Mouse (Mus musculus): ENCODE results near the gene Aqp9.

DNA sequence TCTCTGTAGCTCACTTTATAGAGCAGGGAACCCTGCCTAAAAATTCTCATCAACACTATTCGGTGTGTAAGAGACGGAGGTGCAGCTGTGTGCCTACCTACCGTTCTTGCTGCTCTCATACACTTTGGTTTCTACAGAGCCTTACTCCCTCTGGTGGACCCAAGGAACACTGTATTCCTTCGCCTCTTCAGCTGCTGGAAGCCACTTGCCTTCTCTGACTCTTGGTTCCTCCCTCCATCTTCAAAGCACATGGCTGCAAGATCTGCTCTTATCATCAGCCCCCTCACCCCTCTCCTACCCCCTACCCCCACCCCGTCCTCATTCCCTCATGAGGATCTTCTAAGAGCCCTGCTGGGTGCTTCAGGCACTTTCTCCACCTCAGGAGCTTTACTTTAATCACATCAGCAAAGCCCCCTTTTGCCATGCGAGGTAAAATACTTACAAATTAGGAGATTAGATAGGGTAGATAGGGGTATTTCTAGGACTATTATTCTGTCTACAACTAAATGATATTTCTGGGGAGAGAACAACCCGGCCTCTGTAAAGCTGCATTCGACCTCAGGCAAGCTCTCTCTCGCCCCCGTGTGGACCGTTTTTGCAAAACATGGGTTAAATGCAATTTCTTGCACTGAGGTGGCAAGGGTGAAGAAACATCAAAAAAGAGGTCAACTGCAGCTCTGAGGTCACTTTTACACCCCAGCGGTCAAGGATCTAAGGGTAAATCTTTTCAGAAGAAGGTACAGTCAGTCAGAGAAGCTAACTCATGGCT, 20.3 kb upstream of the Aqp9 start:
- TF ChIP-seq CTCF (IDR thresholded peaks at IDR 0.05; ENCODE audit: insufficient read depth, low read length), result peak; percentile 83
- no peak for TF ChIP-seq POLR2A (IDR thresholded peaks at IDR 0.05; ENCODE audit: borderline replicate concordance, extremely low read depth, low read depth, low read length)

All from lung, adult 2 months (tissue).